Mouse (Mus musculus): ENCODE measurements around the gene Rbp7.
A peak's percentile ranks its signal among the peaks of the same experiment; 100 is the strongest.
"Not testable (repeated sequence)": the region's sequence is repeated elsewhere in the genome, so short reads cannot be mapped to it uniquely, and the experiment has no call there.

The Rbp7 gene

DNA sequence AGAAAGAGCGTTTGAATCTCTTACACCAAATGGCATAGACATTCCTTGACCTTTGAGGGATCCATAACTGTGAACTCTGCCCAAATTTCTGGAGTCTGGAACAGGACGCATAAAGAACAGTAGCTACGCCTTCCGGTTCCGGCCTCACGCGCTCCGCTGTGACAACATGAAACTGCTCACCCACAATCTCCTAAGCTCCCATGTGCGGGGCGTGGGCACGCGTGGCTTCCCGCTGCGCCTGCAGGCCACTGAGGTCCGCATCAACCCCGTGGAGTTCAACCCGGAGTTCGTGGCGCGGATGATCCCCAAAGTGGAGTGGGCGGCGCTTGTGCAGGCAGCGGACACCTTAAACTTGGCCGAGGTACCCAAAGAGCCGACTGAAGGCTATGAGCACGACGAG lies 2.4 kb upstream of the Rbp7 start:
- DNase-seq (ENCODE audit: low spot score in 2 of 2) = not testable (repeated sequence)

- no peak for DNase-seq (ENCODE audit: low spot score in 2 of 2)
These were observed 515 bp downstream of the Rbp7 start for GRCm38 (mm10) chr4:149454263-149454662.

DNA sequence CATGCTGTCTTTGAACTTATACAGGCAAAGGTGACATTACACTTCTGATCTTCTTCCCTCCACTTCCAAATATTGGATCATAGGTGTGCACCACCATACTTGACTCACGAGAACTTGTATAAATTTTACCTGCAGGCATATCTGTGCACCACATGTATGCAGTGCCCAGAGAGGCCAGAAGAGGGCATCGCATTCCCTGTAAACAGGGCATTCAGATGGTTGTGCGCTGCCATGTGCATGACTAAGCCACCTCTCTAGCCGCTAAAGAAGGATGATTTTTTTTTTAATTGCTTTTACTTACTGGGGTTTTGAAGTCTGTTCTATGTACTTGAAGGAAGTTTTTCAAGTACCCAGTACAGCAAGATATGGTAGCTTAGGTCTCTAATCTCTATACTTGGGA lies 1.1 kb downstream of the Rbp7 start:
- DNase-seq (ENCODE audit: low spot score in 2 of 2) = no peak

- DNase-seq (ENCODE audit: low spot score in 2 of 2) = no peak
These were observed 4.1 kb downstream of the Rbp7 start for GRCm38 (mm10) chr4:149450636-149451035.

GRCm38 (mm10) chr4:149446309-149446708 lies 8.5 kb downstream of the Rbp7 start:
- no peak for DNase-seq (ENCODE audit: low spot score in 2 of 2)

GRCm38 (mm10) chr4:149445868-149446267 lies 8.9 kb downstream of the Rbp7 start:
- peak in 1 of 2 experiments; percentile 15 for DNase-seq (ENCODE audit: low spot score in 2 of 2)

DNA sequence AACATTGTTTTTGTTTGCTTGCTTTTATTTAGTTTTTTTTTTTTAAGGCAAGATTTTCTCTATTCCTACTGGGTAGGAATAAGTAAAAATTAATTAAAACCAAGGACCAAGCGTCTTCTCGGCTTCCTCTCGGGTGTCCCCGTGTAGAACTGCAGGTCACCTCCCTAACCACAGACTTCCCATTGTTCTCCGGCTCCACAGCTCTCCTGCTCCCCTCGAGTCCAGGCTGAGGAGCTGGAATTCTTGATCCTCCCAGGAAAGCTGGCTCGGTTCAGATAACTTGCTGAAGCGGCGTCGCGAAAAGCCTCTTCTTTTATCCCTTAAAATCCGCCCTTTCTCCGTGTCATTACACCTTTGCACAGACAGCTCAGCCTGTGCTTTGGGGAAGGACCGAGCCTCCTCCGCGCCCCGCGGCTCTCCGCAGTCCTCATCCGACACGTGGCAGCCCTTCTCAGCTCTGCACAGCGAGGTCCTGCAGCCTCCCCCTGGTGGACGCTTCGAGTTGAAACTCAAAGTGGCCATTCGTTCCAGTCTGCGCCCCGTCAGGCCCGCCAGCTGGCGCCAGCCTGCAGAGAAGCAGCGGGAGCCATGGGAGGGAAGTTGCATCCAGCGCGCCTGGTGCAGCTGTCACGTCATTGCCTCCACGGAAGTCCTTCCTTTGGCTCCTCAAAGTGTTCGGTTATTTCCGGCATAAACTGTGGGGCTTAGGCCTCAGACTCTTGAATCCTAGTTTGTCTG lies 9.6 kb downstream of the Rbp7 start:
- DNase-seq (ENCODE audit: low spot score in 2 of 2) = peak; percentile 81 to 82

GRCm38 (mm10) chr4:149444465-149444864 lies 10.3 kb downstream of the Rbp7 start:
- DNase-seq (ENCODE audit: low spot score in 2 of 2) = no peak

DNA sequence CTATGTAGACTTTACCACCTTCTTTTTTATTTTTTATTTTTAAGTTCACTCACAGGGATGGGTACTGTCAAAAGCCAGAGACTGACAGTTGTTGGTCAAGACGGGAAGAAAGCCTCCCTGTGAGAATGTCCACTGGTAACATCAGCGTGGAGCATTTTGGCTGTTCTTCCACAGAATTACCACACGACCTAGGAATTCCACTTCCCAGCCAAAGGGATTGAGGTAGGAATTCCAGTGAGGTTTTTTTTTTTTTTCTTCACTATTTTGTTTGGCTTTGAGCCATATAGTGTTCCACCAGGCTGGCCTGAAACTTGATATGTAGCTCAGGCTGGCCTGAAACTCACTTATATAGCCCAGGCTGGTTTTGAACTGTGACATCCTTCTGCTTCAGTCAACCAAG lies 12.3 kb downstream of the Rbp7 start:
- DNase-seq (ENCODE audit: low spot score in 2 of 2) = no peak

GRCm38 (mm10) chr4:149440576-149440975 lies 14.2 kb downstream of the Rbp7 start:
- no peak for DNase-seq (ENCODE audit: low spot score in 2 of 2)

- not testable (repeated sequence) for DNase-seq (ENCODE audit: low spot score in 2 of 2)
These were observed 22.9 kb downstream of the Rbp7 start for GRCm38 (mm10) chr4:149431887-149432286.

DNA sequence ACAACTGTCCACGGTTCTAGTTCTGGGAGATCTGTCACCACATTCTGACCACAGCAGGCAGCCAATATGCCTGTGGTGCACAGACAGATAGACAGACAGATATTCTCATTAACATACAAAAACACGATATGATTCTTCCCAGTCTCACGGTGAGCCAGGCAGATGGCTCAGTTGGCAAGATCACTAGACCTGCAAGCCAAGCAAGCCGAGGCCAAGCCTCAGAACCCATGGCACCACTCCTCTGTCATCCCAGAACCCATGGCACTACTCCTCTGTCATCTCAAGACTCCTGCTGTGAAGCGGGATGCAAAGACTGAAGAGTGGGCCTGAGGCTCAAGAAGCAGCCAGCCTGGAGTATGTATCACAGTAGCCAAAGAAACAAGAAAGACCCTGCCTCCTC lies 25.2 kb downstream of the Rbp7 start:
- DNase-seq (ENCODE audit: low spot score in 2 of 2) = no peak

DNA sequence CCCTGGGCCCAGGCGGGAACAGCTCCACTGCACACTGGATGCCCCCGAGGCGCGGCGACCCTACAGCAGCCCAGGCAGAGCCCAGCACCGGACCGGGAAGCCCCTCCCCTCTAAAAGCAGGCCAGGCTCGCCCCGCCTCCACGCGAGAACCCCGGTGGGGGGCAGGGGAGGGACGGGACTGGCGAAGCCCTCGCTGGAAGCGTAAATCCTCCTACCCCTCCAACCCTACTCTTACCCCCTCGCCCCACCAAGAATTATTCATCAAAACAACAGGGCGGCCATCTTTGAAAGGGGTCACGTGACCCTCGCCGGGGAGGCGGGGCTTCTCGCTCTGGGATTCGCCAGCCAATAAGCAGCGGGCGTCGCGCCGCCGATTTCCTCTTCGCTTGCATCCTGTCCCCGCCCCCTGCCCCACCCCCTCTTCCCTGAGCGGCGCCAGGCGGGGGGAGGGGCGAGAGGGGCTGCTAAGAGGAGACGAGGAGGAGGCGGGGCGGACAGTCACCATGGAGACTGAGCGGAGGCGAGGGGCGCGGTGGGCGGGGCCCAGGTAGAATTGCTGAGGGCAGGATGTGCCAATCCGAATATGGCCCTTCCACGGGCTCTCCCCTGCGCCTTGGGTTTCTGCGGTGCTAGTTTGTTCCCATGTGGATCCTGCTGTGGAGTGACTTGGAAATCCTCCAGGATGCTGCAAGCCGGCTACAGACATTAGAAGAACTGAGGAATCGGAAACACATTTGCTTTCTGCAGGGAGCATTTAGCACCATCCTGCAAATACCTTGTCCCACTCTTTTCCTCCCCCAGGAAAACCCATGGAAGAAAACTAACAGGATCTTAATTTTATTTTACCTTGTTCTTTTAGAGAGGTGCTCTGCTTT lies 28.2 kb downstream of the Rbp7 start, which contains the start of gene Ube4b:
Ube4b (minus strand) TSS at position 425 of the 875 bp plus-strand sequence.
- peak; percentile 95 to 96 for DNase-seq (ENCODE audit: low spot score in 2 of 2)

DNA sequence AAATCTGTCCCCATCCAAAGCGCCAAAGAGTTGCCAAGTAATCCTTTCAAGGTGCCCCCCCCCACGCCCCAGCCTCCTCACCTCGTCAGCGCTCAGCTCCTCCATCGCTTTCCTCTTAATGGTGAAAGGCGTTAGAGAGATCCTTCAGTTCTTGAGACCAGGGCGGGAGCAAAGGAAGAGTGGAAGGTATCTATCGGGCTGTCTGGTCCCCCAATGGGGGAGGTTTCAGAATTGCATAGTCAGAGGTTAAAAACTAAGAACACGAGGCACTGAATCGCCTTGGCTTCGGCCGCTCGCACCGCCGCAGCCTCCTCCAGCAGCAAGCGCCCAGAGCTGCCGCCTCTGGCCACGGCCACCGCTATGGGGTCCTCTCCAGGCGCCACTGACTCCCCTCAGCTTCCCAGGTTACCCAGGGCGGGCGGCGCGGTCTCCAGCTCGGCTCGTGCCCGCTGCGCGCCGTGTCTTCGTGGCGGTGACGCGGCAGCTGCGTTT lies 28.9 kb downstream of the Rbp7 start:
- DNase-seq (ENCODE audit: low spot score in 2 of 2) = peak; percentile 11 to 12

DNA sequence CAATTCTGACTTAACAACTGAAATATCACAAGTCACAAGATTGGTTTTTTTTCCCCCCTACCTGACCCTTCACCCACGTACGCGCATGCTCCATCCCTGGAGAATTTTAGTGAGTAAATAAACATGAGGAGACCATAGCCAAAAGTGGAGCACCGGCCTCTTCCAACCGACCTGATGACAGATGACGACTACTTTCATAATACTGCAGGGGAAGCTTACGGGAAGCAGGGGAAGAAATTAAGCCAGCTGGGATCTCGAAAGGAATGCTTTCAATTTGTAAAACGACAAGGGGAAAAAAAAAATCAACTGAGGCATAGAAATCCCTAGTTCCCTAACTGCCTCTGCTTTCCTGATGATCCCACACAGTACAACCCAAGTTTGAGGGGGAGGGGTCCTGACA lies 30.0 kb downstream of the Rbp7 start:
- no peak for DNase-seq (ENCODE audit: low spot score in 2 of 2)

GRCm38 (mm10) chr4:149417854-149418365 lies 36.9 kb downstream of the Rbp7 start:
- no peak for DNase-seq (ENCODE audit: low spot score in 2 of 2)

DNA sequence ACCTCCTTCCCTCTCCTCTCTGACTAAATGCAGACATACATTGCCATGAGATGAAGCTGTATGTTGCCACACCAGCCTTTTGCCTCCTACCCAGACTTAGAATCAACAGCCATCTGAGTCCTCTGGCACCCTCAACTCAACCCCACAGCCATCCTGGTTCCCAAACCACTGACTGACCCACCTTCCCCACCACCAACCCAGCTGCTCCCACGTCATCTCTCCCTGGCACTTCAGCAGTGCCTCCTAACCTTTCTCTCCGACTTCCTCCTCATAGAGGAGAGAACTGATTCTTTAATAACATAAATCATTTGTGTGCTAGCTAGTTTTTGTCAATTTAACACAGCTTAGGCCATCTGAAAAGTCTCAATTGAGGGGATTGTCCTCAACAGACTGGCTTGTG lies 37.8 kb downstream of the Rbp7 start:
- DNase-seq (ENCODE audit: low spot score in 2 of 2) = no peak

DNA sequence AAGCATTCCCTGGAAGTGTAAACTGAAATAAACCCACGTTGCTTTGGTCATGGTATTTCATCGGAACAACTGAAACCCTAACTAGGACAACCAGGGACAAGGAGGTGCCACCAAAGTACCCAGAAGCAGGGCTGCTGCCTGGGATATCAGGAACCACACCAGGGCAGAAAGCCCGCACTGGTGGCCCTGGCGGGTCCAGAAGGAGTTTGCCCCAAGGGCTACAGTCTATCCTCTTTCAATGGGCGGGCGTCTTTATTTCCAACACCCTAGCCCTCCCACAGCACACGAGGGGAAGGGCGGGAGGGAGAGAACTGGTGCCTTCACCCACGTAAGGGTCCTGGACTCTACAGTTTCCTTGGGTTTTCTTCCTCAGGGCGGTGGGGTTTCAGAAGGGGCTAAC lies 38.4 kb downstream of the Rbp7 start:
- DNase-seq (ENCODE audit: low spot score in 2 of 2) = no peak

DNA sequence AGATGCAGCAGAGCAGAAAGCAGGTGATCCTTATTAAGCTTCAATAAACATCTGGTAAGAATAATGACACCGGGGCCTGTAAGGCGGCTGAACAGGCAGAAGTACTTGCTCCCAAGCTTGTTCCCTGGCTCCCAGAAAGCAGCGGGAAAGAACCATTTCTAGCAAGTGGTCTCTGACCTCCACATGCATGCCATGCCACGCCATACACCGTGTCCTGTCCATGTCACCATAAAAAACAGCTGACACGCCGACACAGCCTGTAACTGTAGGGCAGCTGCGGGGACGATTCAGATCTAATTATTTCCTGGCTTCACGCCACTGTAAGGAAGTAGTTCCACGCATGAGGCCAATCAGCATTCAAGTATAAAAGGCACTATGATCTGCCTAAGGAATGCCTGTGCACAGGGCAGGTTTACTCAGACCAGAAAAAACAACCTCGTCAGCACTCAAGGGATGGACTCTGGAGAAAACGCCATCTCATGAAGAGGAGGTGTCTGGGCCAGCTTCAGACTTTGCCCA lies 39.1 kb downstream of the Rbp7 start:
- DNase-seq (ENCODE audit: low spot score in 2 of 2) = no peak

DNA sequence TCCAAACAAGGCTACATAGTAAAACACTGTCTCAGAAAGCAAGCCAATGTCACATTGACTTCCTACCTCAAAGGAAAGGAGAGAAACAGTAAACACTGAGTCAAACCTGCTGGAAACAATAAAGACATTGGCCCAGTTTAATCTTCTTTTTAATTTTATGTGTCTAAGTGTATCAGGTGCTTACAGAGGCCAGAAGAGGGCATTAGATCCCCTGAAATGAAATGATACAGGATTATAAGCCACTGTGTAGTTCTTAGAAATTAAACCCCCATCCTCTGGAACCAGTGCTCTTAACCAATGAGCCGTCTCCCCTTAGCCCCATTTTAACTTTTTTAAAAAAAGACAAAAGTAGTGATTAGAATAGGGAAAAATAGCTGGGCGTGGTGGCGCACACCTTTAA lies 40.5 kb downstream of the Rbp7 start:
- DNase-seq (ENCODE audit: low spot score in 2 of 2) = no peak

GRCm38 (mm10) chr4:149409759-149410158 lies 45.0 kb downstream of the Rbp7 start:
- DNase-seq (ENCODE audit: low spot score in 2 of 2) = no peak

GRCm38 (mm10) chr4:149408331-149408730 lies 46.4 kb downstream of the Rbp7 start:
- no peak for DNase-seq (ENCODE audit: low spot score in 2 of 2)
